Mouse (Mus musculus) hindbrain, embryonic 16.5 days (tissue): Measurements from ENCODE around the gene Cacna2d2. TPM values are rescaled to one million over a fixed set of nuclear protein-coding genes. Genes with fewer than 3 reads are reported as not detected.

Experiments used
- ATAC-seq: fragments of 200-750 bp; cut with Nextera tagmentation; 2 replicates; pipeline ENCODE4 v1.8.0; 2017; ENCODE audit warnings: moderate TSS enrichment, moderate library complexity
- H3K27ac ChIP-seq: fragments of 300-500 bp; sonication (generic); 2 replicates; pipeline ENCODE4 v1.5.1; 2014; ENCODE audit warnings: low read depth, mild to moderate bottlenecking, control low read depth, low read length, moderate library complexity
- H3K27me3 ChIP-seq: fragments of 300-500 bp; sonication (generic); replicated peaks from 2 replicates; pipeline ENCODE4 v1.6.1; 2014; ENCODE audit warnings: low read length; ENCODE audit not compliant: control insufficient read depth, insufficient read depth
- H3K36me3 ChIP-seq: fragments of 300-500 bp; sonication (generic); 2 replicates; pipeline ENCODE4 v1.6.1; 2014; ENCODE audit warnings: mild to moderate bottlenecking, low read length, moderate library complexity, mixed read lengths; ENCODE audit not compliant: control insufficient read depth, insufficient read depth
- H3K4me1 ChIP-seq: fragments of 300-500 bp; sonication (generic); 2 replicates; pipeline ENCODE4 v1.6.1; 2014; ENCODE audit warnings: low read depth, low read length; ENCODE audit not compliant: control insufficient read depth, insufficient read depth
- H3K4me2 ChIP-seq: fragments of 300-500 bp; sonication (generic); 2 replicates; pipeline ENCODE4 v1.6.1; 2014; ENCODE audit warnings: mild to moderate bottlenecking, low read length, control low read depth, moderate library complexity
- H3K4me3 ChIP-seq: fragments of 300-500 bp; sonication (generic); 2 replicates; pipeline ENCODE4 v1.5.1; 2014; ENCODE audit warnings: mild to moderate bottlenecking, low read length, control low read depth, moderate library complexity
- H3K9ac ChIP-seq: fragments of 300-500 bp; sonication (generic); 2 replicates; pipeline ENCODE4 v1.6.1; 2014; ENCODE audit warnings: low read depth, mild to moderate bottlenecking, control low read depth, low read length, moderate library complexity
- H3K9me3 ChIP-seq: fragments of 300-500 bp; sonication (generic); 2 replicates; pipeline ENCODE4 v1.6.1; 2014; ENCODE audit warnings: mild to moderate bottlenecking, low read length, moderate library complexity; ENCODE audit not compliant: control insufficient read depth
- whole genome bisulfite sequencing: fragments of 180-500 bp; shearing (Covaris S2); extraction: QIAGEN DNeasy Blood & Tissue Kit; methylation state at CpG from one replicate; pipeline ENCODE4 v1.1.7; 2014; 5-methylcytosine and 5-hydroxymethylcytosine counted together
- polyA plus RNA-seq: library from polyadenylated mRNA; unstranded; fragments of >200 nt; fragmentation: Nextera tagmentation; extraction: Ambion mirVana; gene quantifications from 2 replicates; pipeline ENCODE4 v1.2.1, GENCODE M21; 2015

Gene Cacna2d2
- polyA plus RNA-seq, 1 experiment from 2014 or later, result 8.1 TPM

- Histone ChIP-seq H3K27ac (no peak overlapping the region), H3K9me3 (no peaks in the 10 kb centered on the region), H3K4me2 (no peak overlapping the region), H3K4me1 (peaks cover 3% of the 10 kb centered on the region; the same call in 1 of the 2 replicates), H3K36me3 (no peaks in the 10 kb centered on the region), H3K27me3 (no peaks in the 10 kb centered on the region), H3K9ac (no peak overlapping the region), H3K4me3 (no peak overlapping the region)
- ATAC-seq, result no peak
- 52% methylated on average over 8 of the region's 8 CpGs for WGBS
Measured at GRCm38 (mm10) chr9:107490146-107490545, 90.7 kb downstream of the Cacna2d2 start.

GRCm38 (mm10) chr9:107490625-107491024 lies 91.2 kb downstream of the Cacna2d2 start:
- Histone ChIP-seq H3K27me3 (no peaks in the 10 kb centered on the region), H3K9me3 (no peaks in the 10 kb centered on the region), H3K9ac (no peak overlapping the region), H3K4me1 (no peaks in the 10 kb centered on the region; the same call in 1 of the 2 replicates), H3K4me2 (no peak overlapping the region), H3K4me3 (no peak overlapping the region), H3K27ac (no peak overlapping the region), H3K36me3 (no peaks in the 10 kb centered on the region)
- ATAC-seq, result no peak
- WGBS, result 66% methylated on average over 6 of the region's 6 CpGs

GRCm38 (mm10) chr9:107493511-107493910 lies 94.1 kb downstream of the Cacna2d2 start:
- no peak for ATAC-seq
- Histone ChIP-seq H3K27me3 (no peaks in the 10 kb centered on the region), H3K9me3 (no peaks in the 10 kb centered on the region), H3K9ac (no peak overlapping the region), H3K4me2 (no peak overlapping the region), H3K27ac (no peak overlapping the region), H3K36me3 (no peaks in the 10 kb centered on the region), H3K4me3 (no peak overlapping the region), H3K4me1 (no peaks in the 10 kb centered on the region)
- WGBS, result 63% methylated on average over 1 of the region's 1 CpGs

- H3K9ac ChIP-seq, result no peak overlapping the region
- H3K4me3 ChIP-seq, result no peak overlapping the region
- H3K4me1 ChIP-seq, result no peaks in the 10 kb centered on the region
- no peaks in the 10 kb centered on the region for H3K9me3 ChIP-seq
- H3K4me2 ChIP-seq, result no peak overlapping the region
- no peaks in the 10 kb centered on the region for H3K36me3 ChIP-seq
- ATAC-seq, result no peak
- H3K27me3 ChIP-seq, result no peaks in the 10 kb centered on the region
- no peak overlapping the region for H3K27ac ChIP-seq
- 66% methylated on average over 12 of the region's 12 CpGs for WGBS
Measured at GRCm38 (mm10) chr9:107494238-107494637, 94.8 kb downstream of the Cacna2d2 start.

- H3K9me3 ChIP-seq, result no peaks in the 10 kb centered on the region
- H3K27me3 ChIP-seq, result no peaks in the 10 kb centered on the region
- no peak overlapping the region for H3K4me3 ChIP-seq
- H3K36me3 ChIP-seq, result no peaks in the 10 kb centered on the region
- ATAC-seq, result no peak
- H3K9ac ChIP-seq, result no peak overlapping the region
- H3K27ac ChIP-seq, result no peak overlapping the region
- 92% methylated on average over 3 of the region's 3 CpGs for WGBS
- H3K4me2 ChIP-seq, result no peak overlapping the region
- no peaks in the 10 kb centered on the region for H3K4me1 ChIP-seq
Measured at GRCm38 (mm10) chr9:107496359-107496758, 96.9 kb downstream of the Cacna2d2 start.

- 93% methylated on average over 3 of the region's 3 CpGs for WGBS
- no peak overlapping the region for H3K9ac ChIP-seq
- no peaks in the 10 kb centered on the region for H3K9me3 ChIP-seq
- no peak overlapping the region for H3K4me2 ChIP-seq
- H3K4me3 ChIP-seq, result no peak overlapping the region
- peaks cover 15% of the 10 kb centered on the region for H3K4me1 ChIP-seq
- no peaks in the 10 kb centered on the region for H3K27me3 ChIP-seq
- no peak for ATAC-seq
- no peak overlapping the region for H3K27ac ChIP-seq
- no peaks in the 10 kb centered on the region for H3K36me3 ChIP-seq
Measured at GRCm38 (mm10) chr9:107500708-107501286, 101.4 kb downstream of the Cacna2d2 start.

GRCm38 (mm10) chr9:107502131-107502846 lies 102.9 kb downstream of the Cacna2d2 start:
- ATAC-seq, result no peak
- Histone ChIP-seq H3K4me3 (no peak overlapping the region), H3K4me1 (peaks cover 18% of the 10 kb centered on the region), H3K27ac (no peak overlapping the region), H3K4me2 (no peak overlapping the region), H3K36me3 (no peaks in the 10 kb centered on the region), H3K27me3 (no peaks in the 10 kb centered on the region), H3K9ac (no peak overlapping the region), H3K9me3 (no peaks in the 10 kb centered on the region)
- 81% methylated on average over 12 of the region's 12 CpGs for WGBS

- H3K4me3 ChIP-seq, result no peak overlapping the region
- H3K9me3 ChIP-seq, result no peaks in the 10 kb centered on the region
- peak overlapping the region; percentile 55 for H3K27ac ChIP-seq
- peaks cover 31% of the 10 kb centered on the region for H3K4me1 ChIP-seq
- no peaks in the 10 kb centered on the region for H3K36me3 ChIP-seq
- H3K4me2 ChIP-seq, result no peak overlapping the region
- peak; percentile 34; the same call in 1 of the 2 replicates for ATAC-seq
- WGBS, result 43% methylated on average over 19 of the region's 19 CpGs
- no peak overlapping the region for H3K9ac ChIP-seq
- no peaks in the 10 kb centered on the region for H3K27me3 ChIP-seq
Measured at GRCm38 (mm10) chr9:107504662-107505537, 105.5 kb downstream of the Cacna2d2 start.

GRCm38 (mm10) chr9:107508266-107508665 lies 108.9 kb downstream of the Cacna2d2 start:
- H3K36me3 ChIP-seq, result no peaks in the 10 kb centered on the region
- no peak overlapping the region for H3K4me2 ChIP-seq
- no peak overlapping the region for H3K4me3 ChIP-seq
- H3K27ac ChIP-seq, result peak overlapping the region; percentile 30; the same call in 1 of the 2 replicates
- peak; percentile 46; the same call in 1 of the 2 replicates for ATAC-seq
- H3K27me3 ChIP-seq, result no peaks in the 10 kb centered on the region
- 41% methylated on average over 10 of the region's 10 CpGs for WGBS
- no peaks in the 10 kb centered on the region for H3K9me3 ChIP-seq
- H3K9ac ChIP-seq, result peak overlapping the region; percentile 19; the same call in 1 of the 2 replicates
- H3K4me1 ChIP-seq, result peaks cover 34% of the 10 kb centered on the region
